ENCODE assay signal across 8 mouse cellular contexts in the genomic region with DNA sequence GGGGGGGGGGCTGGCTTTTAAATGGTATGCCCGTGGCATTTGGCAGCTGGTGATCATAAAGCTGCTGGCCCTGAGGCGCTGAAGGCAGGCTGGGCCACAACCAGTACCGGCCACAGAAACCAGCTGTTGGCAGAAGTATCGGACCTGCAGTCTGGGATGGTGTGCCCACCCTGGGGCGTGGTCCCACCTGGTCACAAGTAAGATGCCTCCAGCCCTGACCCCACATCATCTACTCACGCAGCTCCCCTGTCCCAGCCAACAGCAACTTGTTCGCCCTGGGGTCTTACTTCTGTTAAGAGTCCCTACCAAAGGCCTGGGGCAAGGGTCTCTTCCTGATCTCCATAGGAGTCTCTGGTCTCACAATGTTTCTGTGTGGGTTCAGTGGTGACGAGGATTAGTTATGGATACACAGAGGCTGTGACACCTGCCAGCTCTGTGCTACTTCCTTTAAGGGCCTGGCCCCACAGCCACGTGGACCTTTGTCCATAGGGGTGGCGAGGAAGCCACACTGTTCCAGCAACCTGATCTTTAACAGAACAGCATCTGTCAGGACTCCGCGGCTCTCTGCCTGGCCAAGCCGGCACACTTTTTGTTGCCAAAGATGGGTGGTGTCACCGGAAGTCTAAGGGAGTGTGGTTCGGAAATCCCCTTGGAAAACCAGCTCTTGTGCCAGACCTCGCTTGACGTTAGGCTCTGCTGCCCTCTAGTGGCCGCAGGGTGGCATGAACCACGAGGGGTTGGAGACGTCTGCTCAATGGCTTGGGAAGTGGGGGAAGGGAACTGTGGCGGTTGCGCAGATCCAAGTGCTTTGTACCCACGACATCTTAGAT.
DNase-seq lines count a peak whose midpoint lies in the region; ATAC-seq and TF ChIP-seq lines count a peak whose summit lies in the region.

No protein-coding gene starts in this region.

- H3K9ac ChIP-seq in lung, embryonic 15.5 days: no peak overlapping the region

- H3K27ac ChIP-seq in lung, embryonic 15.5 days: no peak overlapping the region
- peak overlapping the region; percentile 62; the same call in 1 of the 2 replicates for H3K27ac ChIP-seq in olfactory bulb, adult 2 months (ENCODE audit: insufficient read depth, low read depth, low read length)

- TF ChIP-seq CTCF in olfactory bulb, adult 2 months (IDR thresholded peaks at IDR 0.05; ENCODE audit: insufficient read depth, low read depth, low read length): peak; percentile 77

- no peaks in the 10 kb centered on the region for H3K9me3 ChIP-seq in lung, embryonic 15.5 days

- no peaks in the 10 kb centered on the region for H3K36me3 ChIP-seq in lung, embryonic 15.5 days

- peak overlapping the region; percentile 53 for H3K4me2 ChIP-seq in lung, embryonic 15.5 days

- WGBS in lung, embryonic 15.5 days: 26% methylated on average over 23 of the region's 23 CpGs
- 29% methylated on average over 23 of the region's 23 CpGs for WGBS in olfactory bulb, adult 2 months

- peaks cover 3% of the 10 kb centered on the region; the same call in 1 of the 2 replicates for H3K27me3 ChIP-seq in lung, embryonic 15.5 days

- H3K4me3 ChIP-seq in lung, embryonic 15.5 days: peak overlapping the region; percentile 36
- H3K4me3 ChIP-seq in olfactory bulb, adult 2 months (ENCODE audit: insufficient read depth, low read depth, low read length): peak overlapping the region; percentile 44

- no peaks in the 10 kb centered on the region for H3K4me1 ChIP-seq in lung, embryonic 15.5 days
- H3K4me1 ChIP-seq in olfactory bulb, adult 2 months (ENCODE audit: control insufficient read depth, insufficient read depth, low read length): peaks cover 3% of the 10 kb centered on the region; the same call in 1 of the 2 replicates

- ATAC-seq in hematopoietic stem cell, adult 5-6 weeks (replicated peaks in 1 of 2; ENCODE audit: insufficient read depth in 1 of 2, low FRiP score in 2 of 2, low TSS enrichment in 1 of 2, low read depth in 1 of 2, poor library complexity in 2 of 2, severe bottlenecking in 2 of 2): peak; percentile 89 to 93
- peak; percentile 91 for ATAC-seq in lung, embryonic 15.5 days (ENCODE audit: borderline replicate concordance, extremely low read depth, low FRiP score, low TSS enrichment)

- TF ChIP-seq POLR2A in olfactory bulb, adult 2 months (IDR thresholded peaks at IDR 0.05; ENCODE audit: insufficient read depth, low read depth, low read length): no peak

- peak; percentile 93 for DNase-seq in MN1 (ENCODE audit: low spot score)
- DNase-seq in cerebellum, adult 8-10 months: peak; percentile 88
- peak; percentile 92 for DNase-seq in forelimb bud, embryonic 11.5 days (ENCODE audit: low read depth, low spot score)
- DNase-seq in layer of hippocampus, adult 9-10 months (ENCODE audit: low spot score): peak; percentile 72
- peak; percentile 57 to 73 for DNase-seq in thymus, adult 18-20 months
